Mouse (Mus musculus) right cerebral cortex, postnatal 14 days (tissue): Measurements from ENCODE around the gene Gm17455.
A peak's percentile ranks its signal among the peaks of the same experiment; 100 is the strongest.

Experiments used
- DNase-seq: peaks from one replicate; pipeline ENCODE4 v3.0.0; 2022

The Gm17455 gene

DNA sequence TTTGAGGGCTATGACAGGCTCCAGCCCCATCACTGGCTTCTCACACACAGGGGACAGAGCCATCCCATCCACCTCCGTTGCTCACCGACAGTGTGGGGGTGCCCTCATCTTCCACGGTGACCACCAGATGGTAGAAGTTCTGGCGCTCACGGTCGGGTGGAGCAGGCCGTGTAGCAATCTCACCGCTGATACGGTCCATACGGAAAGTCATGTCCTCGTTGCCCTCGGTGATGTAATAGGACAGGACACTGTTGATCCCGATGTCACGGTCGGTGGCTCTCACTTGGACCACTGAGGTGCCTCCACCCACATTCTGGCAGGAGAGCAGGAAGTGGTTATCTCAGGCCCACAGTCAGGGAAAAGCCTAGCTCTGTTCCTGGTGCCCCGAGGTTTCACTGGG is 22.8 kb upstream of the Gm17455 start:
- DNase-seq, result no peak

DNA sequence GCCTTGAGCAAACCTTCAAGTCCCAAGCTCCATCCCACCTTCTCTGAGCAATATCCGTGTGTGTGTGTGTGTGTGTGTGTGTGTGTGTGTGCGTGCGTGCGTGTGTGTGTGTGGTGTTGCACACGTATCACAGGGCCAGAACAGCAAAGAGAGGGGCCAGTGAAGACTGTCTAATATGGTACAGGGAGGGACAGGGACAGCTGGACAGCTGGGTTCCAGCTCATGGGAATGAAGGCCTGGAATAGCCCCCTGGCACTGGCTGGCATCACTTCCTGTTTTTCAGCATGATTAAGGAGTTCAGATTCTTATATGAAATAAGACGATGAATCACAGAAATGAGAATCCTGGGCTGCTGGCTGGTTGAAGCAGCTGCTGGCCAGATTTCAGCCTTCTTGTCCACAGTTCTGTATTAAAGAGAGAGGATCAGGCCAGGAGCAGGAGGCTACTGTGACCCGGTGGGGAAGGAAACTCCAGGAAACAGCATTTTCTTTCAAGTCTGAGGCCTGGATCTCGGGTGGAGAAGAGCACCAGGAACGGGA is 20.0 kb upstream of the Gm17455 start:
- DNase-seq, result no peak

DNA sequence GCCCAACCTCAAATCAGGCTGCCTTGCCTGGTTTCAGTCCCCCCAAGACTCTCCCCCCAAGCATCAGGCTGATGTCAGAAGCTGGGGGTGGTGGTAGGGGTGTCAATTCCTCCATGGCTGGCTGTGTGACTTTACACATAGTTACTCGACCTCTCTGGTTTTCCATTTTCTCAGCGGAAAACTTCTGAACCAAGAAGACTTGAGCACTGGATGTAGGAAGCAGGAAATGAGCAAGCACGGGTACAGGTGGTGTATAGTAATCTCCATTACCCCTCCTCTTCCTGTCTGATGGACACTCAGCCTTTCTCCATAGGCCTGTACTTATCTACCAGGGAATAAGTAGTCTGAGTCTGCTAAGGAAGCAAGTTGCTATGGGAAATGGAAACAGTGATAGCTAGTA is 19.3 kb upstream of the Gm17455 start:
- no peak for DNase-seq

DNA sequence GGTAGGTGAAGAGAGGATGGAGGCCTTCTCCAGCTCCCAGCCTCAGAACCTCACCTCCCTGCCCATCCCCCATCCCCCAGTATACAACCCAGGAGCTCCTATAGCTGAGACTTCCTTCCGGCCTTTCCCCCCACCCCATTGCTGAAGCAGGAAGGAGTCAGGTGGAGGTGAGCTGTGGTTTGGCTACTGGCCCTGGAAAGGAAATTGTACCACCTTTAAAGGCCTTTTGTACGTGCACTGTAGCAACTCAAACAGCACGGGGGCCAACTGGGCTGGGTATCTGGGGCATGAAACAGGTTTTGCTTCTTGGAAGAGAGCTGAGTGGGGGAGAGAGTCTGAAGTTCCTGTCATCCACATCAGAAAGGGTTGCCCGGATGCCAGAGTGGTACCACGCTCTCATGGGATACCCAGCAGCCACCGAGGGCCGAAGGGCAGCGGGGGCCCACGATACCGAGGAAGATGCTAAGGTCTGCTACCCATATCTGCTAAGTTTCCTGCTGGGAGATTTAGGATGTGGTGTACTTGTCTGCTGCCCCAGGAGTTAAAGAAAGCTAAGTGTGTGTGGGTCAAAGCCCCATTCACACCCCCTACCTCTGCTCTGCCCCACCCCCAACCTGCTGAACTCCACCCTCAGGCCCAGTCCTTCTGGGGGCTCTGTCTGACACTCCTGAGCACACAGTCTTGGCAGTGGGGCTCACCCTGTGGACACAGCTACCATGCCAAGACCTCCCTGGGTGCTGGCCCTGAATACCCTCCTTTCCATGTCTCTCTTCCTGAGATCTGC is 18.2 kb upstream of the Gm17455 start:
- no peak for DNase-seq

DNA sequence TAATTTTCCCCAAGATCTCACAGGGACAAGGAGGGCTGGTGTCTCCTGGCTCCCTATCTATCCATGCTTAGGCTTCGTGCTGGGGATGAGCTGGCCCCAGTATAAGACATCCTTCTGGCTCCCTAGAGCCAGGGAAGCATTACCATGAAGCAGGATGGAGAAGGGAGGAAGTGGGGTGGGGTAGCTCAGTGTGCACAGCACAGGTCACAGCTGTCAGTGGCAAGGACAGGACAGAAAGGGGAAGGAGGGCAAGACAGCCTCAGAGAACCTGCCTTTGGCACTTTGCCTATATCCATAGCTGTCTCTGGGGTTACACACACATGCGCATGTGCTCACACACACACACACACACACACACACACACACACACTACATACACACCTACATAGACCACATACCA is 11.2 kb upstream of the Gm17455 start:
- no peak for DNase-seq

DNA sequence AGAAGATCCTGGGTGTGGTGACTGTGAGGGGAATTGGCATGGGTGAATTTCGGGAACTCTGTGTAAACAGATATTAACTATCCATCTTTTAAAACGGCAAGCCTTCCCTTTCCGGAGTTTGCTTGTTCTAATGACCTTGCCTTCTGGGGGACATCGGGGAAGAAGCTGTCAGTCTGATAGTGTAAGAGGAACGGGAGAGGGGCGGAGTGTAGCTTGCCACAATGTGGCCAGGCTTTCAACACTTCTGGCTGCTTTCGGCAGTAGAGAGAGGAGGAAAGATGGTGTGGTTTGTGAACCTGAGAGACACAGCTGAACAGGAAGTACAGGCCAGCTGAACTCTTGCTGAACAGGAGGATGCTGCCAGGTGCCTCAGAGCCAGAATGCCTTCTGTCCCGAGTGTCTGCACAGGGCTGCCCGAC is 10.1 kb upstream of the Gm17455 start:
- DNase-seq, result no peak

DNA sequence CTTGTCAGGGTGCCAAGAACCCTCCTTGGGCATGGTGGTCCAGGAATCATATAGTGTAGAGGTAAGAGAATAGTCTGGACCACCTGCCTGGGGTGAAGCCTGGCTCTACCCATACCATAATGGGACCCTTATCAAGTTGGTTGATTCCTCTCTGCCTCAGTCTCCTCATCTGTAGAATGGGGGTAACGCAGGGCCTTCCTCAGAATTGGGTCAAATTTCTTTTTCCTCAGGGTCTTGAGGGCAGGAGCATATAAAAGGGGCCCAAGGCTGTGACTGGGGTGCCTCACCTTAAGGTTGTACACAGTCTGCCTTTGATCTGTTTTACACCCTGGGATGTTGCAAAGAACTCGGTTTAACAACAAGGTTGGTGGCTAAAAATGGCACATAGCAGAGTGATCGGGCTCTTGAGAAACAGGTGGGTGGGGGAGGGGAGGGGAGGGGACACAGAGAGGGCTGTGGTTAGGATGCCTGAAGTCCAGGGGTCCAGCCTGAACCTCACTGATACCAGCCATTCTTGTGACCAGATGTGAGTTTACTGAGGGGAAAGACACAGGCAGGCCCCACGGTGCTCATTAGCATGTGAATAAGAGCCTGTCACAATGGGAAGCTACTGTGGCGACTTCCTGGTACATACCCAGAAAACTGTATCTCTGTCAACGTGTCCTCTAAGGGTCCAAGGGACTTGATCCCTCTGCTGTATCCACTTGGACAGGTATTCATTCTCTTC is 9.2 kb upstream of the Gm17455 start:
- DNase-seq, result no peak

DNA sequence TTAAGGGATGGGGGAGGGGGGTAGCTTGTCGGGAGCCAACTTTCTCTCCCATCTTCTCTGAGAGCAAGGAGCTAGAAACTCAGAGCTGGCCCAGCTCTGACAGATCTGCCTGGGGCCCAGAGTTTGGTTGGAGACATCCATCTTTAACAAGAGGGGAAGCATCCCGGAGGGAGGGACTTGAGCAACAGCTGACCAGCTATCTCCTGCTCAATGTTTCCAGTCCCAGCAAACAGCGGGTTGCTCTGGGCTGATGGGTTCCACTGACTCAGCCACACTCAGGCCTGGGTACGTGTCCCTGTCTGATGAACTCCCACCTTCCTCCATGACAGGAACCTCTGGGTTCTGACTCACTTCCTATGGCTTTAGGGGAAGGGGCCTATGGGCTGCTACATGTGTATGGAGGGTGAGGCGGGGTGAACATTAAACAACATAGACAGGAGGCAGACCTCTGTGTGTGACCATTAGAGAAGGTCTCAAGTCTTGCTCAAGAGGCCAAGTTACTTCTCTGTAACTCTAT is 8.6 kb upstream of the Gm17455 start:
- DNase-seq, result no peak

DNA sequence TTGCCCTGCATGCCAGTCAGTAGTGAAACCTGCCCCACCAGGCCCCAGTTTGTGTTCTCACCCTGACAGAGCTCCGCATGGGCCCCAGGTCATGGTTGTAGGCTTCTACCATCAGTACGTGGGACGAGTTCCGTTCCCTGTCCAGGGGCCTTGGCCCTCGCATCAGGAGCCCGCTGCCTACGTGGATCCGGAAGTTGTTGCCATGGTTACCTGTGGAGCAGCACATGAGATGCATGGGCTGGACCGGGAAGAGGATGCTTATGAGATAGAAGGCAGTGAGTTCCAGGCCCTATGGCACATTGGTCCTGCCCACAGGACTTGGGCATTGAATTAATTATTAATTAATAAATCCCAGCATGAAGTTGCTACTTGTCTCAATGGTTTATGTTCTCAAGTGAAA is 7.9 kb upstream of the Gm17455 start:
- DNase-seq, result no peak

DNA sequence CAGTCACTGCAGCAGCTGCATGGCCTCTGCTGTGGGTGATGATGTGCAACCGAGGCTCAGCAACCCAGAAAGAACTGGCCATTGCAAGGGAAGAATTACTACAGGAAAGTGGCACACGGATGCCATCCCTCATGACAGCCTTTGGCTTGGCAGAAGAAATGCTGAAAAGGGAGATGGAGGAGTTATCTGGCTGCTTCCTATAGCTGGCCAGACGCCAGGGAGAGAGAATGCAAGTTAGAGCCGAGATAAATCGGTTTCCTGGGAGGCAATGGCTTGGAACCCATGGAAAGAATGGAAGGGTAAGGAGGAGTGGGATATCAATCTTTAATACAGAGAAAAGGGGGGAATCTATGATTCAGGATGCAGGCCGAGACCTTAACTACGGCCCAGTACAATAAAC is 4.6 kb upstream of the Gm17455 start:
- peak; percentile 54 for DNase-seq

DNA sequence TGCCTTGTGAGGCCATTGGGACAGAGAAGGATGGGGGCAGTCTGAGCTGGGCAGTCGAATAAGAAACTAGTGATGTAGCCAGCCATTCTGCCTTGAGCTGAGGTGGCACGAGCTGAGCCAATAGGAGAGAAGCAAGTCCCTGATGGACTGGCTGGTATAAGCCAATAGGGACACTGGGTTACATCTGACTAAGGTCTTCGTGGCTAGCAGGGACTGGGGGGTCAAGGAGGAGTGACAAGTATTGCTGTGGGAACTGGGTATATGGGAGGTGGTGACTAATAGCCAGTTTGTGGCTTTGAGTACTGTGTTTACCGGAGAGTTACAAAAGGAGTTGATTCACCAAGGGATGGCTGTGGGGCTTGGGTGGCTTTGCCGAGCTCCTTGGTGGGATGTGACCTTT is 3.9 kb upstream of the Gm17455 start:
- DNase-seq, result no peak

DNA sequence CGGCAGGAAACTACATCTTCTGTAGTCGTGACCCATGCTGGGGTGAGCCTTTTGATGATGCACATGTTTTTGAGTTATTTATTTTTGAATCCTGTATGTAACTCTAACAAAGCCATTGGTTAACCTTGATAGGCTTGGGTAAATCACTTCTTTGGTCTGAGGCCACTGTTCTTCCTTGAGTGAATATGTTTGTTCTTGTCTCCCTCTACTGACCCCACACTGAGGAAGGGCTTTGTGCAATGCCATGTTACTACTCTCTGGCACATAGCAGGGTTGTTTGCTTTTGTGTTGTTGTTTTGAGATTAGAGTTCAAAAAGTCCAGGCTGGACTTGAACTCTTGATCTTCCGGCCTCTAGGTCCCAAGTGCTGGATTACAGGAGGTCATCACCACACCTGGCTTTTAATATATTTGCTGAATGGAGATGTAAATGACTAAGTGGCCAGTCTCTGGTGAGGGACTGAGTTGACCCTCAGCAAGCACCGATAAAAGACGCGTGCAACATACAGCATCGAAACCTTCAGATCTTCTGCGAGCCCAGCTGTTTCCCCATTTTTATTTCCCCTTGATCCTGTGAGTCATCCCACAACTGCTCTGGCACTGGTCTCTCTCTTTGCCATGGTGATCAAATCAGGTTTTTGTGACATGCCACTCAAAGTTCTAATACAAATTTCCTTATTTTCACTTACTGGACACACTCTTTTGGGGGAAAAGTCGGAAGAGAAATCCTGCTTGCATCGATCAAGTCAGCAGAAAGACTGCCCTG is 1.3 kb upstream of the Gm17455 start:
- no peak for DNase-seq

DNA sequence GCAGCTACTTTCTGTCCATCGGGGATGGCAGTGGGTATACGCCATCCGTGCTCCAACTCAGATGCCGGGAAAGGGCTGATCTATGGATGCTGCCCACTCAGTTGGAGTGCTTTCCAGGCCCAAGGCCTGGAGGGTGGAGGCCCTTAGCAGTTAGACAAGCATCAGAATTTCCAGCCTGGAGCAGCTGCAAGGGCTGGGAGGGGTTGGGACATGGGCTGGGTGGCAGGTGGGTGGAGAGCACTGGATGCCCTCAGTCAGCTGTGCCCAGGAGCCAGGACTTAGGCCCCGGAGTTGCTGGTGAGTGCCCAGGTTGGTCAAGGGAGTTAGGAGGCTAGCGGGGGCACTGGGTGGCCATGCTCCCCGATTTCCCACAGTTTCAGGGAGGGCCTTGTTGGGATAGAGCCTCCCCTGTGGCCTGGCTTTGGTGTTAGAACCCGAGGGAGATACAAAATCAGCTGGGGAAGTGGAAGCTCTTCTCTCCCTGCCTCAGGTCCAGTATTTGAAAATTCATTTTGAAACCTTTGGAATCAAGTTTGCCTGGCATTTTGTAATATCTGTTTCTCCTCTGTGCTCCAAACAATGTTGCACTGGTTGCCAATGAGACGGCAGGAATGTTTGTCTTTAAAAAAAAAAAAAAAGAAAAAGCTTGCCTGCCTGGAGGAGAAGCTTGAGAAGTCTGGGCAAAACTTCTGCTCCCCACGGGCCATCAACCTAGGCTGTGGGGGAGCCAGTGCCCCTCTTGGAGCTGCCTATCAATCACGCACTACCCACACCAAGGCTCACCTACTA is 1.2 kb downstream of the Gm17455 start:
- no peak for DNase-seq

DNA sequence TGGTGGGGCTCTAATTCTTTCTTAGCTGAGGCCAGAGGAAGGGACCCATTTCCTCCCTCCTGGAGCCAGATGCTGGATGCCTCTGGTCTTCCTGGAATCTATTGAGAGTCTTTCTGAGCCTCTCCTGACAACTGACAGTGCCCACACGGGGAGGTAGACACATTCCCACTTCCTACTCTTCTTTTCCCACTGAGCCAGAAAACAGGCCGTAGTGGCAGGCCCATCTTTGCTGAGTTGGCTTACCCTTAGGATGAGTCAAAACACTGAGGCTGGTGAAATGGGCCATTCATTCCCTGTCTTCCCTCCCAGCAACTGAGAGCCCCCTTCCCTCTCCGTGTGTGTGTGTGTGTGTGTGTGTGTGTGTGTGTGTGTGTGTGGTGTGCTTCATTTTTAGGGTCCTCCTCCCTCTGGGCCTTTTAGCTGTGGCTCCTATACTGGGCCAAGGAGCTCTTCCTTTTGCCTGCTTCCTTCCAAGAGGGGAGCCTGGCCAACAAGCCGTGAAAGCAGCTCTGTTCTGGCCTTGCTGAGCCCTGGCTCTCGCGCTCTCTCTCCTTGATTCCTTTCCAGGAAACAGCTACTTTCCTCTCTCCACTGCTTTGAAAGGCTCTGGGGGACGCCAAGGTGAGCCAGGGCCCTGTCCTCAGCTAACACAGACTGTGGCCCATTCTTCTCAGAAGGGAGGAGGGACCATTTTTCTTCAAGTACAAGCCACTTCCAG is 6.1 kb downstream of the Gm17455 start:
- DNase-seq, result peak; percentile 29

DNA sequence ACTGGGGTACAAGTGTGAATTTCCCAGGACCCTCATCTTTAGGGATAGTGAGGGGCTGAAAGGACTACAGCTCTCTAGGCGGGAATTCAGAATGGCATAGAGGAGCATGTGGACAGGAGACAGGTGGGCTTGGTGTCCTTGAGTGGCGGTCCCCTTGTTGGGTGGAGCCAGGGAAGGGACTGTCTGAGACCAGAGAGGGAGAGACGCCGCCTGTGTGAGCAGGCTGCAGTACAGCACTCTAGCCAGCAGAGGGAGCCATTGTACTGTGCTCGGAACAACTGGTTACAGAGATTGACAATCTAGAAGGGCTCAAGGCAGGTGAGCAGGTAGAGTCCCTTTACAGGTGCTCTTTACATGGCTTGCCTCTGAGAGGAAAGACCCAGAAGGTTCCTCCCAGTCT is 8.3 kb downstream of the Gm17455 start:
- peak; percentile 70 for DNase-seq

DNA sequence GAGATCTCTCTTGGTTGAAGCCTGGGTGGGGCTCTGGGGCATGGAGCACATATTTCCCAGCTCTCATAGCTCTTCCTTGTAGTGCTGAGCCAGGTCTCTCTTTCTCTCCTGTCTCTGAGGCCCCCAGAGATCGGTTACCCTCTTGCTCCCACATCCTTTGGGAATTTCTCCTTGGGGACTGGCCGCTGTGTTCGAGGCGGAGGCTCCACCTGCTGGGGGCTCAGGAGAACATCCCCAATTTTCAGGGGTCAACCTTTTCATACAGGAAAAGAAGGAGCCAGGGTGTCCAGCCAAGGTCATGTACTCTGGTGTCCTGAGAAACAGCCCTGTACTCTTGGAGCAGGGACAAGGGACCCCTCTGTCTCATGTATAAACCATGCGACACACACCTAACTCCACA is 12.3 kb downstream of the Gm17455 start:
- DNase-seq, result no peak

DNA sequence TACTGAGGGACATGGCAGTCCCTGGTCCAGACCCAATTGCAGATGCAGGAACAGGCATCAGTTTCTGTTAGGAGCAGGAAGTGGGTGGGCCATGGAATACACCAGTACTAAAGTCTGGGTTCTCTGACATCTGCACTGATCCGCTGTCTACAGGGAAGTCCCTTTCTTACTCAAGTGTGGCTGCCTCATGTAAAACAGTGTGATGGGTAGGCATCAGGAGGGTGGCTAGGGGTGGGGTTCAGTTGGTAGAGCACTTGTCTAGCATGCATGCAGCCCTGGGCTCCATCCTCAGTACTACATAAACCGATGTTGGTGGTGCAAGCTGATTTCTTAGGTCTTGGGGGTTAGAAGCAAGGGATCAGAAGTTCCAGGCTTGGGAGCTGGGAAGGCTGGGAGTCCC is 14.2 kb downstream of the Gm17455 start:
- no peak for DNase-seq

DNA sequence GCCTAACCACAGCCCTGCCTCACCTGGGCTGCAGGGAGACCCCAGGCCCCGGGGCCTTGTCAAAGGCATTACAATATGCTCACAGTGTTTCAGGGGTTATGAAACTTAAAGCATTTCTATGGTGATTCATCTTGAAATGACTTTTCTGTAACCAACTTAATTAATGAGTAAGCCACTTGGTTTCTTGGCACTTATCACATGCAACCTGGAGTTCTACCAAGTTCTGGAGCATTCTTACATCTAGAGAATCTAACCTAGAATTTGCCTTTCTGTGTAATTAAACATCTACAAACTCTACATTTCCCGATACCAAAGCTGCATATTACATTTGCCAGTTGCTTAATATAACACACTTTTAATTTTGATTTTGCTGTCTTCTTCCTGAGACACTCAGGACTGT is 17.5 kb downstream of the Gm17455 start:
- no peak for DNase-seq

DNA sequence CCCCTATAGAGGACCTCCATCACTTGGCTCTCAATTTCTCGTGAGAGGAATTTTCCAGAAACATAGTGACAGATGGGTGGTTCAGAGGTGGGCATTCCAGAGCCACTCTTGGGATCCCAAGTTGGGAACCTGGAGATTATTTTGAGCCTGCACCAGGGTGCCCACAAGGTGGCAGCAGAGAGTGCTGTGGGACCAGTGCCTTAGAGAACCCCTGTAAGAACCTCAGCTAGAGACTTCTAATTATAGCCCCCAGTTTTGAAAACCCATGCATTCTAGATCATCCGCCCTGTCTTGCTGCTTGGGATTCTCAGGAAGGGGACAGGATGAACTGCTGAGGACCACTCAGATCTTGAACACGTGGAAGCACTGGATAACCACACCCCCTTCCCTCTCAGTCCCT is 18.6 kb downstream of the Gm17455 start:
- DNase-seq, result peak; percentile 85

DNA sequence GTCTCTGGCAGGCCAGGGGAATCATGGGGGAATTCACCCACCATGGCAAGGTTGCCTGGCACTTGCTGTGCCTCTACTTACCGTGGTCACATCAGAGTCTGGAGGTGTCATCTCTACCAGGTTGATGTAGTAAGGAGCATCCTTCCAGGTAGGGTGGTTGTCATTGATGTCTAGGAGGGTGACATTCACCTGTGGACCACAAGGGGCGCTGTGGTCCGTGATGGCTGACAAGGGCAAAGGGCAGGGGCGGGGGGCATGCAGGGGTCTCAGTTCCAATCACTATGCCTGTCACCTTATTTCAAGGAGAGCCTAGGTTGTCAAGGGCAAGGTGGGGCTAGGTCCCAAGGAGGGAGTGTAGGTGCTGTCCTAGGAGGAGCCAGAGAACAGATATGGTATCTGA is 20.1 kb downstream of the Gm17455 start:
- DNase-seq, result no peak

DNA sequence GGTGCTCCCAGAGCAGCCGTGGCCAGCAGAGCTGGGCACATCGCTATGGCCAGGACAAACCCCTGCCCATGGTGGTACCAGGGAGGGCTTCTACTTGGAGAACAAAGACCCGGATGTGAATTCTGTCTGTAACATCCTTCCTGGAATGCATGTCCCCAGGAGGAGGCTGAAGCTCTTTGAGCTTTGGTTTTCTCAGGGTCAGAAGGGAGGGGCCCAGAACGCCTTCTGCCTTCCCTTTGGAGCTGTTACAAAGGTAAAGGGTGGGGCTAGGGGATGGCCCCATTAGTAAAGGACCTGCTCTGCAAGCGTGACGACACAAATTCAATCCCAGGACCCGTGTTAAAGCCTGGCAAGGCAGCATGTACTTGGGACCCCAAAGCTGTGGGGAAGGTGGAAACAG is 23.2 kb downstream of the Gm17455 start:
- no peak for DNase-seq

DNA sequence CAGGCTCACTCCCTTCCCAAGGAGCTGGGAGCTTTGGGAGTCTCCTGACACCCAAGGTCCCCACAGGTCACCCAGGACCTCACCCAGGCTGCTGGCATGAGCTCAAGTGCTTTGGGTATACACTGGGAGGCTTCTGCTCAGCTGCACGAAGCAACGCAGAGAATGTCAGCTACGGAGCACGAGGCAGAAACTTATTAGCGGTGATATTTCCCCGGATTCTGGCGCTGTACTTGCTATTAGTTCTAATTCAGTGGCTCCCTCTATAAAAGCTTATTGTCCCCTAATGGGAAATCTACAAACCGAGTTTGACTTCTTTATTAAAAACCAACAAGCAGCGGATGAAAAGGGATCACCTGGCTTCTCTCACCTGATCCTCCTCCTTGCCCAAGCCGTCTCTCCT is 30.5 kb downstream of the Gm17455 start:
- no peak for DNase-seq
